In the genomic region with DNA sequence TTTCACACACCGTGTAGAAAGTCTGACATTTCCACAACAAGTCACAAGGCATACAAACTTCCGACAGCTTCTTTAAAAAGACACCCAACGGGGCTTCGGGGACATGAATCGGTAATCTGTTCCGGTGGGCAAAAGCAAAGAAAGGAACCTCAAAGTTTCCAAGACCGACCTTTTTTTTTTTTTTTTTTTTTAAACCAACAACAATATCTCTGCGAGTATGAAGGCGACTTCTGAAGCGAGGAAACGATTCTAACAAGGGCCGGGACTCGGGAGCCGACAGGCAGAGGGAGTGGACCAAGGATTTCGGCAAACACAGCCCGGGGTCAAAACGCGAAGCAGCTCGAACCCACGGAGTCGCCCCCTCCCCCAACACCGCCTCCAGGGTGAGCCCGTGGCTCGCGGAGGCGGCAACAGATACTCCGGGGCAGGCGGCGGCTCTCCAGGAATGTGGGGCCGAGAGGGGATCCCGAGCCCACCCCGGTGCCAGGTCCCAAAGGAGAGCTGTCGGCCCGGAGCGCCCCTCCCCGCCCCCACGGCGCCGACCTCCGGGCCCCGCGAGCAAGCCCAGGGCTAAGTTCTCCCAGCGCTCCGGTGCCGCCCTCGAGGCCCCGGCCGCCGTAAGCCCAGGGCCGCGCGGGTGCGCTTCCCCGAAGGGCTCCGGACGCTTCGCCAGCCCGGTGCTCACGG, we compare ENCODE assay signal across 8 mouse cellular contexts. TPM values are rescaled to one million over a fixed set of nuclear protein-coding genes. Genes with fewer than 3 reads are reported as not detected.
DNase-seq lines count a peak whose midpoint lies in the region; ATAC-seq lines count a peak whose summit lies in the region.

No protein-coding gene starts in this region.

- no peak; the same call in 1 of the 2 replicates for ATAC-seq in hindbrain, embryonic 14.5 days (ENCODE audit: low FRiP score)

- peak overlapping the region; percentile 92 for H3K27ac ChIP-seq in hindbrain, embryonic 14.5 days
- H3K27ac ChIP-seq in macrophage, result peak overlapping the region; percentile 65

- no peaks in the 10 kb centered on the region for H3K36me3 ChIP-seq in hindbrain, embryonic 14.5 days (replicated peaks; ENCODE audit: control insufficient read depth, insufficient read depth)
- H3K36me3 ChIP-seq in macrophage (ENCODE audit: inconsistent target), result no peaks in the 10 kb centered on the region

- H3K9me3 ChIP-seq in hindbrain, embryonic 14.5 days (ENCODE audit: control insufficient read depth, low read length), result no peaks in the 10 kb centered on the region

- H3K27me3 ChIP-seq in hindbrain, embryonic 14.5 days (ENCODE audit: control insufficient read depth, insufficient read depth, low read length), result no peaks in the 10 kb centered on the region

- peaks cover 51% of the 10 kb centered on the region for H3K79me2 ChIP-seq in macrophage (ENCODE audit: inconsistent target)

- peak overlapping the region; percentile 94 for H3K4me3 ChIP-seq in hindbrain, embryonic 14.5 days (replicated peaks; ENCODE audit: low read length)
- peak overlapping the region; percentile 60 for H3K4me3 ChIP-seq in macrophage (ENCODE audit: inconsistent target)

- peaks cover 25% of the 10 kb centered on the region for H3K4me1 ChIP-seq in hindbrain, embryonic 14.5 days (replicated peaks; ENCODE audit: control insufficient read depth, insufficient read depth, low read length)

- peak overlapping the region; percentile 94 for H3K9ac ChIP-seq in hindbrain, embryonic 14.5 days

- 1% methylated on average over 59 of the region's 59 CpGs for WGBS in hindbrain, embryonic 14.5 days
- WGBS in macrophage (ENCODE audit: missing documents), result under 1% methylated on average over 59 of the region's 59 CpGs

- peak; percentile 75 for DNase-seq in NIH3T3 (ENCODE audit: low read depth)
- peak; percentile 70 to 71 for DNase-seq in cerebellum, postnatal 14 days
- peak; percentile 15 to 27 for DNase-seq in frontal cortex, postnatal 25 days (ENCODE audit: low spot score in 2 of 2)
- peak; percentile 50 for DNase-seq in hindbrain, embryonic 14.5 days (ENCODE audit: low spot score)
- peak; percentile 22 to 38 for DNase-seq in left cerebral cortex, adult 18-20 months (ENCODE audit: low spot score in 2 of 2)
- DNase-seq in retina, postnatal 1 day, result peak; percentile 66
- peak; percentile 13 for DNase-seq in urinary bladder, postnatal 10 days (ENCODE audit: low spot score)

- peak overlapping the region; percentile 66 for H3K4me2 ChIP-seq in hindbrain, embryonic 14.5 days (replicated peaks)

RNA-seq across cellular contexts. Expression of a gene that starts 0.8 kb away (rescaled TPM):
- 117 and 124 TPM in 2 replicates for polyA plus RNA-seq in hindbrain, embryonic 14.5 days (2014; fragmentation: Nextera tagmentation; extraction: Ambion mirVana)
- 10 to 100 TPM; 26.2 to 27.9 TPM for total RNA-seq in left cerebral cortex, adult 18-20 months (2021)
- 100 to 1,000 TPM in 5 of 26 experiments, 10 to 100 TPM in 21; 20.5 to 121 (median 57.7) TPM for total RNA-seq in macrophage (2018; cell fraction: chromatin; rRNA removed)
- total RNA-seq in macrophage (2018; cell fraction: cytosol; rRNA removed), result 100 to 1,000 TPM in 5 of 26 experiments, 10 to 100 TPM in 21; 32.5 to 117 (median 51.1) TPM
- 100 to 1,000 TPM in 6 of 26 experiments, 10 to 100 TPM in 20; 30.2 to 125 (median 76.7) TPM for total RNA-seq in macrophage (2018; cell fraction: nucleus; rRNA removed)
- polyA plus RNA-seq in macrophage (2018), result 31.1 to 72.2 TPM (median 38.4 TPM) in 3 replicates

Comparison
In these comparisons a context has a peak if more than half of its experiments do, and no peak if none do; other contexts are left out.
1. DNase-seq: peak in every context shown above with its lines; median percentile 75 in NIH3T3; 70 in cerebellum, postnatal 14 days; 66 in retina, postnatal 1 day; 50 in hindbrain, embryonic 14.5 days; 30 in left cerebral cortex, adult 18-20 months; 21 in frontal cortex, postnatal 25 days; 13 in urinary bladder, postnatal 10 days.